Mouse (Mus musculus): ENCODE results near the gene Cmtm4.

Gene Cmtm4

DNA sequence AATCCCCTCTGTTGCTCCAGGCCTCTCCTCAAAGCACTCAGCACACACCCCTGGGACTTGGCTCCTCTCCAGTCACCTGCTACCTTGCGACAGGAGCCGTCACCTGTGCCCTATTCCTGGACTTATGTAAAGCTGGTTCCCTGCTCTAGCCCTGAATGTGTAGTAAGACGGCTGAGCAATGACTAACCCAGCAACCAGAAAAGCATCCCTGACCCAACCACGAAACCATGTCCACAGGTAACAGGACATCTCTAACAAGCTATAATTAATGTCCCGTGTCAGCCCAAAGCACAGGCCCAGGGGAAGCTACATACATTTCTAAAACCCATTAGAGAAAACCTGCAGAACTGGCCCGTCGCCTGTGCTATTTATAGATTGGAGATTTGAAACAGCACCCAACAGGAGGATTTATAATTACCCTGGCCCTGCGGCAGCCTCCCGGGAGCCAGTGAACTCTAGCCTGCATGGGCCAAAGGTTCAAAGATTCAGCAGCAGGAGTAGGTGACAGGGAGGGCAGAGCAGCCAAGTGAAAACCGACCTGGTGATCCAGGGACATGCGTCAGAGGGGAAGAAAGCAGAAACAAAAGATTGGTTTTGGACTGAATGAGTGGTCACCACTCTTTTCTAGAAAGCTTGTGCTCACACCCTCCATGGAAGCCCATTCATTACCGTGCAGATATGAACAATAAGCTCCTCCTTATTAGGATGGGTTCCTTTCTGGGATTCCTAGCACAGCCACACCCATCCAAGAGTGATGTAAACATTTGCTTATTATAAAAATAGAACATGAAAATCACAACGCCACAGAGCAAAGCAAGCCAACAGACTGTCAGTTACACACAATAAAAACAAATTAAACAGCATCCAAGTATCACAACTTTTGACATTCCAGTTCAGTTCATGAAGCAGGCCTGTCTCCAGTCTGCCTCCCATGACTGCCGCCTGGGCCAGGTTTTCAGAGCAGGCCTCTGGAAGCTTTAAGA, 20.5 kb downstream of the Cmtm4 start:
- peak; percentile 42 for DNase-seq (ENCODE audit: low spot score)

DNA sequence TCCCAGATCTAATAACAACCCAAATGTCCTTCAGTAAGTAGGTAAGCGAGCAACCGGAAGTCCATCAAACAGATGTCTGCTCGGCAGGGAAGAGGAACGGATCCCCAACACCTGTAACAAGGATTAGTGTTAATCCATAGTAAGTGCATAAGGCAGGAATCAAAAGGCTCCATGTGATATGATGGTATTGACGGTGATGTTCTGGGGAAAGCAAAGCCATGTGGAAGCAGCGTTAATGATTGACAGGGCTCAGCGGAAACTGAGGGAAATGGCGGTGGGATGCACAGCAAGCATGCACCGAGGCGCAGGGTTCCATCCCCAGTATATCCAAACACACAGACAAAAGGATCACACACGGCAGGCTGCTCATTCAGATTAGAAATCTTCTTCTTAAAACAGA, 21.3 kb downstream of the Cmtm4 start:
- no peak for DNase-seq (ENCODE audit: low spot score)

DNA sequence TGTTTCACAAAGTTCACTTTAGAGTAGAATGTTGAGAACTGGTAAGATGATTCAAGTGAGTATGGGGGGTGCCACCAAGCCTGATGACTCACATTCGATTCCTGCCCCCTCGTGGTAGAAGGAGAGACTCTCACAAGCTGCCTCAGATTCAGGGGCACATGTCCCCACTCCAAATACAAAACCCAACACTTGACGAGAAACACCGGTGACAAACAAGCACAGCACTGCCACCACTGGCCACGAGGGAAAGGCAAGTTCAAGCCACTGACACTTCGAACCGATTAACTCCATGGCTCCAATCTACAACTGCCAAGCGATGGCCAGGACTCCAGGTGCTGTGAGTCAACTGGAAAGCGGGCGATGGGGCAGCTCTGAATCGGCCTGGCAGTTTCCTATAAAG, 21.8 kb downstream of the Cmtm4 start:
- no peak for DNase-seq (ENCODE audit: low spot score)

DNA sequence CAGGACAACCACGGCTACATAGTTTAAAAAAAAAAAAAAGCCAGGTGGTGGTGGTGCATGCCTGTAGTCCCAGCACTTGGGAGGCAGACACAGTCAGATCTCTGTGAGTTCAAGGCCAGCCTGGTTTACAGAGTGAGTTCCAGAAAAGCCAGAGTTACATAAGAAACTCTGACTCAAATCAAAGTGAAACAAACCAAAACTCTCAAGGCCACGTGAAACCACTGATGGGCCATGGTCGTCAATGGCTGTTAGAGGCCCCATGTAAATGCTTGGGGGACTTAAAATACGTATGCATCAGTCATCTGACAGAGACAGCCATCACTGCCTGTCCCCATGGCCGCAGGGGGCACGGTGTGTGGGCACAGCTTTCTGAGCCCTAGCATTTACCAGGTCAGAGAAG, 24.5 kb downstream of the Cmtm4 start:
- no peak for DNase-seq (ENCODE audit: low spot score)

DNA sequence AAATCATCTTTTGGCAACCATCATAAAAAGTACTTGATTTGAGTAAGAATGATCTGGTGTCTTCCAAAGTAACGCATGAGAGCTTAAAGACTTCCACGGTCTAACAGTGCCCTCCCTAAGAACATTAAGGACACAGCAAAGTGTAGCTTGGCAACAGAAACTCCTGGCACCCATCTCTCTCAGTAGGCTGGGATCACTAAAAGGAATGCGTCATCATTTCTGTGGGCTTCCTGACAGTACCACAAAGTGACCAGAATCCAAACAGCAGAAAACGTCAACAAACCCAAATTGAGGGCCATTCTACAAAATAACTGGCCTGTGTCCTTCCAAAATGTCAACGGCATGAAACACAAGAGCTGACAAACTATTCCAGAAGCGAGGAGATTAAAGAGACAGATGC, 25.5 kb downstream of the Cmtm4 start:
- no peak for DNase-seq (ENCODE audit: low spot score)

DNA sequence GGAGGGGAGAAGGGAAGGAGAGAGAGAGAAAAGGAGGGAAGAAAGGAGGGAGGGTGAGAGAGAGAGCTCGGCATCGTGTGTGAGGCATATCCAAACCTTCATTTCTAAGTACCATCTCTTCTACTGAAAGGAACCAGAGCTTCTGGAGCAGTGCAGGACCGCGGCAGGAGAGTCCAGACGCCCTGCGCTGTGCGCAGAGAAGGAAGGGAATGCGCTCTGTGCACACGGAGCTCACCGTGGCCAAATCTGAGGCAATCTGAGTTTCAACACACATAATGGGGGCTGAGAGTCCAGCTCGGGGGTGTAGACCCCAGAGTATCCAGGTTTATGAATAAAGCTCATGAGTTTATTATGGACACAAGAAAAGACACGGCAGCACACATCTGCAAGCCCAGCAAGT, 26.0 kb downstream of the Cmtm4 start:
- no peak for DNase-seq (ENCODE audit: low spot score)

DNA sequence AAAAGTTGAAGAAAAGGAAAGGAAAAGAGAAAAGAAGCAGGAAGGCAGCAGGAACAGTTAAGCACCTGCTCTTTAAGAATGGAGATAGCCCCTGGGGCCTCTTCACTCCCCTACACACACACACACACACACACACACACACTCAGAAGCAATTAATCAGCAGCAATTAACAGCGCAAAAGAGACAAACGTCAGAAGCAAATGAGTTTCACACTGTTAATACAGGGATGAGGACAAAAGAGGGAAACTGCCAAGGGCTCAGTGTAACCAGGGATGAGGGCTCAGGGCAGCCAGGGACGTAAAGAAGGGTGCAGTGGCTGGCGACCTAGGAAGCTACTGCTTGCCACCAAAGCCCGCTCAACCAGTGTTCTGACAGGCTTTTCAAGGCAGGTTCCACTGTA, 28.2 kb downstream of the Cmtm4 start:
- DNase-seq (ENCODE audit: low spot score), result no peak

DNA sequence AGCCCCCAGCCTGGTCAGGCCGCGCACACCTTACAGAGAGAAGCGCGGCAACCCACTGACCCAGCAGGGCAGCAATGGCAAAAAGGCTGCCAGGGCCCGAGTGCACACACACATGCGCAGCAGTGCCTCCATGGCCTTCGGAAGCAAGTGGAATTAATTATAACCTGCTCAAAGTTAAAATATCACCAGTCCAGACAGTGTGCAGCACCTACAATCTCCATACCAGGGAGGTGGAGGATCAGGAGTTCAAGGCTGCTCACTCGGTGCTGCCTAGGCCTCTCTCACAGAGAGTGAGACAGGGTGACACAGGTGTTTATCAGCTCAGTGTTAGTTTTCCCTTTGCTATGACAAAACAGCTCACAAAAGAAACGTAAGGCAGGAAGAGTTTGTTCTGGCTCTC, 29.9 kb downstream of the Cmtm4 start:
- no peak for DNase-seq (ENCODE audit: low spot score)

DNA sequence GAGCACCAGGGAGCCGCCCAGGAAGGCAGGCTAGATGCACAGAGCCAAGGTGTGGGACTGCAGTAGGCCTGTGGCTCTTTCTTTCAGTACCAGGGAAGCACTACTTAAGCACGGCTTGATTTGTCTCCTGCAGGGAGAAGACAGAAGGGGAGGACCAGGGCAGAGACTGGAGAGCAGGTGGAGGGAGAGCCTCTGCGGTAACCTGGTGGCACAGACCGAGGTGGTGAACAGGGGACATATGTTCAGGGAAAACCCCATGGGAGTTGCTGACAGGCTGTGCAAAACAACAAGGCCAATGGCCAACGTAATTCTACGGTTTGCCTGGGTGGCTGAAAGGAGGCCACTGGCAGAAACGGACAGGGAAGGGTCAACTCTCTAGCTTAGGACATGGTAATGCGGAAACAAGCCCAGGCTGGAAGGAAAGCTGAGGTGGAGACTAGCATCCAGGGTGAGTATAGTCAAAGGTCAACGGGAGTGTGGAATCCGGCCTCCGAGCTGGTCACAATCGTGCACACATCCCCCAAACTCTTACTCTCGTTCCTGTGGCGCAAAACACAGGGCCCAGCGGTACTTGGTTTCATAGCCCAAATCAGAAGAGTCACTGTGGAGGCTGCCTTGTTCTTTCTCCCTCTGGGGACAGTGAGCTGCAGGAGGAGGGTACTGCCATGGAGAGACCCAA, 35.7 kb downstream of the Cmtm4 start:
- DNase-seq (ENCODE audit: low spot score), result peak; percentile 65

DNA sequence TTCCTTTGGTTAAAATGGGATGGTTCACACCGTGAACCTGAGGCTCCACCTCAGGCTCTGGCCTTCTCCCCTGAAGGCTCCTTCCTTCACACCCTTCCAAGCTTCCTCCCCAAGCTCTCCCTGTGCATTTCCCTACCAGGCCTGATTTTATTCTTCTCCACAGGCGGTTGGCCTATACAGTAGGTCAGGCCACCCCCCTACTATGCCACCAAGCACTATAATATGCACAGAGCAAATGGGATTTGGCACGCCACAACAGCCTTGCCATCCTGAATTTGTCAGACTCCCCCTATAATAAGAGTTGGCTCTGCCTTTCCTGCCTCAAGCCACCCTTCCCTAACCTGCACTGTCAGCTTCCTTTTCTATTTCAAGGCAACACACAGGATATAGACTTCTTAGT, 37.0 kb downstream of the Cmtm4 start:
- DNase-seq (ENCODE audit: low spot score), result no peak

DNA sequence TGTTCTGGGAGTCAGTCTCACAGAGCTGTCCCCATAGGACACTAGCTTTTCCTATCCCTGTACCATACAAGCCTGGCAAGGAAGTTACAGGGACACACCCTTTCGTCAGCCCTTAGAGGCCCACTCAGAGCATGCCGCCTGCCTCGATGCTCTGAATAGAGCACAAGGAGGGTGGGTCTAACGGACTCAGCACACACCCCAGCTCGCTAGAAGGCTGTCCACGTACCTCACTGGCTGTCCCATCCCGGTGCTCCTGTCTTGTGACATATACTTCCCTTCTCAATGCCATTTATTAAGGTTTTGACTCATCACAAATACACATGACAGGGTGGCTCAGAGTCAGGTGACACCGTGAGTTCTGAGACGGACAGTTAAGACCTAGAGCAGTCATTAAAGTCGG, 41.1 kb downstream of the Cmtm4 start:
- DNase-seq (ENCODE audit: low spot score), result no peak

DNA sequence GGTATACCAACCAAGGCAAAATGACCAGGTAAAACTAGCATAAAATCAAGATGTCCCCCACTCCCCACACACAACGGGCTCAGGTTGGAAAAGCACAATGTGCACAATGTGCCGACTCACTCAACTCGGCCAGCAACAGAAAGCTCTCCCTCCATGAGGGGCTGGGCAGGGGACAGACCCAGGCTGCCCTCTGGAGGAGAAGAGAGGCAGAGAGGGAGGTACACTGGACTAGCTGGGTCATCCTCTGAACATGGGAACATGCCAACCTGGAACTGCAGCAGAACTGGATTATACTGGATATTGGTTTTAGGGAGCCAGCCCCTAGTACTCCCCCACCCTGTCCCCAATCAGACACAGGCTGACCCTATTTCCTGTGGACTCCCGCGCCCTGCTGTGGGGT, 42.4 kb downstream of the Cmtm4 start:
- no peak for DNase-seq (ENCODE audit: low spot score)

DNA sequence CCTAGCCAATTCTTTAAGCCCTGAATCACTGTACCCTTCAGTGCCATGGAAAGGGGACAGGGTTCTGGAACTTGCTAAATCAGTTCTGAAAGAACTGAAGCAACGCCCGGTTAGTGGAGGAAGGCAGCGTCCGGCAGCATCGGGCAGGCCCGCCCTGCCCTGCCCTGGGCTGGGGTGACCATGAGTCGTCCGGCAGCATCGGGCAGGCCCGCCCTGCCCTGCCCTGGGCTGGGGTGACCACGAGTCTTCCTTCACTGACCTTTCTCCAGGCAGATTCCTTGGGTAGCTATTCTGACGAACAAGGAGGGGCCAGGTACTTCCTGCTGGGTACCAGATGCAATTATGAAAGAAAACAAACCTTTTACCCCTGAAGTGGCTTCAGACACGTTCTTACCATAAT, 45.6 kb downstream of the Cmtm4 start:
- no peak for DNase-seq (ENCODE audit: low spot score)

DNA sequence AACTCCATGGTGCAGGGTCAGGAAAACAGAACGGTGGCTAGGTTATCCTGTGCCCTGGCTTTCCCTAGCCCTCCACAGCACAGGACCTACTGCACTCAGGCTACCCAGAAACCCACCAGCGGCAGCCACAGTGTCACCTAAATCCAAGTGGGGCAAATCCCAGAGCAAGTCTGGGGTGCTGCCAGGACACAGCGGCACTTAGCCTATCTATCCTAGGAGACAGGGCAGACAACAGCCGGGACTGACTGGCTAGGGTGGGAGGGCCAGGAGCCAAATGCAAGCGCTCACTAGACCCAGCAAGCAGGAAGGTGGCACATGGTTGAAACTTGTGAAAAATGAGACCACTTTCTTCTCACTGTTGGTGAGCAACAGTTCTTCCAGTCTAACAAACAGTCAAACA, 46.6 kb downstream of the Cmtm4 start:
- peak; percentile 44 for DNase-seq (ENCODE audit: low spot score)

DNA sequence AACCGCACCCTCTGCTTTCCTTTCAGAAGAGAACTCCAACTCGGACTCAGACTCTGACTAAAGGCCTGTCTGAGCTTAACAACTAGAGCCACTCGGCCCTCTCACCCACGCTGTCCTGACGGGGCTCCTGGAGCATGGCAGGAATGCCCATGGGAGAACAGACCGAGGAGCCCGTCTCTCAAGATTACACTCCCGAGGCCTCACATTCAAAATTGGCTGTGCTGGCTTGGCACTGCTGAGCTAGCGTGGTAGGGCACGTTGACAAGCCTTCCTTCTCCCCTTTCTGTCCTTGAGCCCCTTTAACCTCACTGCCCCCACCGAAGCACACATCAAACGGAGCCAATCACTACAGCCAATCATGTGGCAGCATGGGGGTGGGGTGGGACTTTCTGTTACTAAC, 48.9 kb downstream of the Cmtm4 start:
- no peak for DNase-seq (ENCODE audit: low spot score)

DNA sequence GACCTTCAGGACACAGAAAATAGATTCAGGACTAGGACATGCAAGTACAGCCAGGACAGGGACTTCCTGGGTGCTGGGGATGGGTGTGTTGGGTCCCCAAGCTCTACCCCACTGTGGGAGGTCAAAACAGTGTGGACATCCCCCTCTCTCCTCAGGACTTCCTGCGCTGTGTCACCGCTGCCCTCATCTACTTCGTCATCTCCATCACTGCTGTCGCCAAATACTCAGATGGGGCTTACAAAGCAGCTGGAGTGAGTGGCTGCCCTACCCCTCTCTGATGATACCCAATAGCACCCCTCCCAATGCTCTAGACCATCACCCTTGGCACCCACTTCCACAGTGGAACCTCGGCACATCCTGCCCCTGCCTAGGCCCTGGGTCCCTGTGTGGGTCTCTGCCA, 51.0 kb downstream of the Cmtm4 start:
- no peak for DNase-seq (ENCODE audit: low spot score)

DNA sequence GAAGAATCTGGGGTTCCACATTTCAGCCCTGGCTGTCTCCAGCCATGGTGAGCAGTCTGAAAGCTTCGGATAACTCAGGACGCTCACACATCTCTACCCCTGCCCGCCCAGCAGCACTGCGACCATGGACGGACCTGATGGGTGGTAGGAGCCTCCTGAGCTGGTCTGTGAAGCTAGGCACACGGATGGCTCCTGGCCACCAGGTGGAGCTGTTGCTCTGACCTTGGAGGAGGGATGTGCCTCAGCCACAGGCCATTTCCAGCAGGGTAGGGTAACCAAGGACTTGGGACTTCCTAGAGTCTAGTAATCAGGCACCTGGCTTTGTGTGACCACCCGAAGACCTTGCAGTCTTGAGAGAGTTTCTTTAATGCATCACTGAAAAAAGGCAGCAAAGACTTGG, 51.6 kb downstream of the Cmtm4 start:
- DNase-seq (ENCODE audit: low spot score), result peak; percentile 91

DNA sequence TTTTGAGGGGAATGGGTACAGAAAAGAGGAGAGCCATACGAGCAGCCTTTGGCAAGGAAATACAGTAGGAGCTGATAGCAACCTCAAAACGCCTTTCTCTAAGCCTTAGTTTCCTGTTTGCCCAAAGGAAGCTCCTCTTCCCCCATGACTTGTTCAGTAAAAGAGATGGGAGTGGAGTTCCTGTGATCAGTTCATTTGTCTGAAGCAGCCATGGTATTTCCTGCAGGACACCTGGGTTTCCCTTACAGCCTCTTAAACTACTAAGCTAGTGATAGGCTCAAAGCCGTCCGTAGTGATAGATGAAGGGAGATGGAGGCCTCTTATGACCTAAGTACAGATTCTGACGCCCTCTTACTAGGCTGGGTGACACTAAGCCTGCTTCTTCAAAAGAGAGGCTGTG, 53.2 kb downstream of the Cmtm4 start:
- DNase-seq (ENCODE audit: low spot score), result no peak

DNA sequence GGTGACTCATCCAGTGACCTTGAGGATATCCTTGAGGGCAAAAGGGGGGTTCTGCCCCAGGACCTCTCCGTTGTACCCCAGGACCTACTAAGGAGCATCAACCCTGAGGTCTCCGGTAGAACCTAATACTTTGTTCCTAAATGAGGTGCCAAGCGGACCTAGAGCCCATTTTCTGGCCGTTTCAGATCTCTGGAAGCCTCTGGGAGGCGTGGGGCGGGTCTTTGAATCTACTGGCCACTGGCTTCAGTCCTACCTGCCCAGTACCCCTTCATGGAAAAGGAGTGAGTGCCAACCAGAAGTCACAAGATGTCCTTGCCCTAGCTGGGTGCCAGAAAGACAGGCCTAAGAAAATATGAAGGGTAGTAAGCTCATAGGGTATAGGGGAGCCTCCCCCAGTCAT, 53.9 kb downstream of the Cmtm4 start:
- DNase-seq (ENCODE audit: low spot score), result no peak

DNA sequence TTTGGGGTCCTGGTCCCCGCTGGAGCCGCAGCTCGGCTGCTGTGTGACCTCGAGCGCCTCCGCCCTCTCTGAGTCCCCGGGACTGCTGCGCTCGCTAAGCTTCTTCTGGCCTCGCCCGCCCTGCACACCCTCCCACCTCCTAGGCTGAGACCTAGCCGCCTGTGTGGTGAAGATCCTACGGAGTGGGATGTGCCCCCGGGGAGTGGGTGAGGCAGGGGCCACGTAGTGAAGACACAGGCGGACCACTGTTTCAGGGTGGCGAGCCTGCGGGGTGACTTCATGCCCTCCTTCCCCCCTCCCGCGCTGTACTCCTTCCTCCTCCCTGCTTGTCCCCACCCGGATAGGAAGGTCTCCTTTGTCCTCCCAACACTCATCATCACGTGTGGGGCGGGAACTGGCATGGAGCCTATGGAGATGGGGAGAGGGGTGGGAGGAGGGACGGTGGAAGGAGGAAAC, 54.5 kb downstream of the Cmtm4 start:
- peak; percentile 81 for DNase-seq (ENCODE audit: low spot score)

DNA sequence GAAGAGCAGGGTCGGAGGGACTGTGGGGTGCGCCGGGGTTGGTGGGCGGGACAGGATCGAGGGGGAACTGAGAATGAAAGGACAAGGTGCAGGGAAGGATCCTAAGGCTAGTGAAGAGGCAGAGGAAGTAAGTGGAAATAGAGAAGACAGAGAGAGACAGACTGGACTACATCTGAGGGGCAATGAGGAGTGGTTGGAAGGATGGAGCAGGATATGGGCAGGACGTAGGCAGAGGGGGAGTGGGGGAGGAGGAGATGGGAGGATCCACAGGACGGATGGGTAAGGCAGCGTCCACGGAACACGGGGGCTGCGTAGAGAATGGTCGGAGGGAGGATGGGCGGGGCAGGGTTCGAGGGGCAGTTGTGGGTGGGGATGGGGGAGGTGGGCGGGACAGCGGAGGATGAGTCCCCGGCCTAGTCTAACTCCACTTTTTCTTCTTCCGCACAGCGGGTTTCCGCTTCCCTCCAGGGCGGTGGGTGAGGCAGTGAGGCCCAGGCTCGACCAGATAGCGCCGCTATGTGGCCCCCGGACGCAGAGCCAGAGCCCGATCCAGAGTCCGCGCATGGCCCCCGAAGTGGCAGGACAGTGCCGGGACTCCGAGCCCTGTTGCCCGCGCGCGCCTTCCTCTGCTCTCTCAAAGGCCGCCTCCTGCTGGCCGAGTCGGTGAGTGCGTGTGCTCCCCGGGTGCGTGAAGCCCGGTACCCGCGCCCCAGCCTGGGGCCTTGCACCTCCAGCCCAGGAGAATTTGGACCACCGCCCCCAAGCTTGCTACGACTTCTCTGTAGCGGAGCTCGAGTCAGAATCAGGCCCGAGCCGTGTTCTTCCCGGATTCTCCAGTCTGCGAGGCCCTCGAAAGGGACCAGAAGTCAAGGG, 55.1 kb downstream of the Cmtm4 start:
- DNase-seq (ENCODE audit: low spot score), result peak; percentile 75

DNA sequence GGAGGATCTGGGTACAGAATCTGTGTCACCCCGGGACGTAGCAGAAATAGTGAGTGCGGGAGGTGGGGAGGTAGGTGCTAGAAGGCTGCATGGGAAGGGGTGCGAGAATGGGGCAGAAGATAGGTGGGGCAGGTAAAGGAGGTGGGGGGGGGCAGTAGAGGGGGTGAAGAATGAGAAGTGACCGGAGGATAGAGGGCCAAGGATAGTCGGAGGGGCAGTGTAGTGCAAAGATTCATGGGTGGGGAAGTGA, 55.7 kb downstream of the Cmtm4 start:
- DNase-seq (ENCODE audit: low spot score), result no peak

Data from adipocyte (in vitro differentiated cells).